Mouse (Mus musculus): ENCODE measurements at regions not wholly inside any gene's neighbourhood (a gene's known extent, or its start where the extent isn't known, plus 50 kb on each side); places are given as distances from the start of the nearest gene placed in this dataset.

DNA sequence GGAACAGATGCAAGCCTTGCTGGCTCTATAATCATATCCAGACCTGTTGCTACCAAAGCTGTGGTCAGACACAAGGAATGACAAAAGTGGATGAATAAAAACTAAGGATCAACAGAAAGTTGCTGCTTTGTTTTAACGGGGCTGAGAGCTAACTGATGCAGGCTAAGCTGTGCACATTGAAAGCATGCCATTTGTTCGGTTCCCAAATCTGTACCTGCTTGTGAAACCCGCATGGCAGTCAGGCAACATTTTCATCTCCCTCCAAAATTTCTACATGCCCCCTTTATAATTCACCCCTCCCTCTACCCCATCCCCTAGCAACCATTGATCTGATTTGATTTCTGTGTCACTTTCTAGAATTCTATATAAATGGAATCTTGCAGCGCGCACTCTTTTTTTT is 272.3 kb downstream of the Tox3 start:
- no peak for TF ChIP-seq CTCF (IDR thresholded peaks at IDR 0.05; ENCODE audit: borderline replicate concordance, insufficient read depth, low read length)
- no peak for TF ChIP-seq POLR2A (IDR thresholded peaks at IDR 0.05; ENCODE audit: low read depth, low read length)
